Mouse (Mus musculus): ENCODE results near the gene Zp2.

GRCm38 (mm10) chr7:120158121-120158613 lies 13.1 kb upstream of the Zp2 start:
- TF ChIP-seq CTCF (IDR thresholded peaks at IDR 0.05; ENCODE audit: borderline replicate concordance, extremely low read depth, insufficient read depth, insufficient read length) (no peak), POLR2A (IDR thresholded peaks at IDR 0.05; ENCODE audit: borderline replicate concordance, extremely low read depth, insufficient read depth, insufficient read length, poor library complexity, severe bottlenecking) (no peak)

All from brain, embryonic 14.5 days (tissue).